Mouse (Mus musculus): ENCODE data around the gene Gm13941.
A peak's percentile ranks its signal among the peaks of the same experiment; 100 is the strongest.

Gm13941 gene

GRCm38 (mm10) chr2:111105882-111106281 lies at the start of gene Gm13941:
Gene Gm13941, minus strand, starts transcription at chr2:111105982.
- no peak for DNase-seq

GRCm38 (mm10) chr2:111152836-111153235 lies 47.1 kb upstream of the Gm13941 start, which contains the start of gene Gm15130:
Gene Gm15130, minus strand, starts transcription at chr2:111152936.
- DNase-seq, result no peak

- no peak for DNase-seq
These were observed 30.0 kb upstream of the Gm13941 start for GRCm38 (mm10) chr2:111135739-111136138.

- peak; percentile 3 for DNase-seq
These were observed 47.1 kb downstream of the Gm13941 start for GRCm38 (mm10) chr2:111058586-111059261.

All from right cerebral cortex, adult 18-20 months (tissue).